Mouse (Mus musculus) gastrocnemius, adult 8-10 months (tissue): ENCODE results near the gene Odf3l2. TPM values are rescaled to one million over a fixed set of nuclear protein-coding genes. Genes with fewer than 3 reads are reported as not detected.

ENCODE experiments used
- total RNA-seq, 4 experiments: library from RNA; stranded (reverse); gene quantifications; 2 replicates each; pipeline ENCODE4 v1.2.4; 2022

Odf3l2 gene
- total RNA-seq, 4 experiments from 2014 or later, result 32.0 to 113 (median 56.6) TPM

Other genes with a start within 250 kb of the Odf3l2 start
- gene Vmn2r83, start 177.0 kb downstream of the Odf3l2 start, total RNA-seq, result not detected
- 1 to 10 TPM in 1 of 4 experiments, under 1 TPM in 3; 0.29 to 1.3 (median 0.50) TPM for gene Plpp2, start 111.9 kb downstream of the Odf3l2 start, total RNA-seq
- gene Mier2, start 90.5 kb downstream of the Odf3l2 start, total RNA-seq, result 10 to 100 TPM; 20.1 to 23.4 (median 21.2) TPM
- gene Theg, start 58.4 kb downstream of the Odf3l2 start, total RNA-seq, result not detected
- 1 to 10 TPM in 1 of 4 experiments, under 1 TPM in 3; 0.22 to 1.1 (median 0.68) TPM for gene C2cd4c, start 31.7 kb downstream of the Odf3l2 start, total RNA-seq
- gene Shc2, start 7.8 kb downstream of the Odf3l2 start, total RNA-seq, result 10 to 100 TPM in 2 of 4 experiments, 1 to 10 TPM in 2; 5.4 to 13.0 (median 8.7) TPM
- gene Madcam1, start 18.8 kb upstream of the Odf3l2 start, total RNA-seq, result not detected
- gene Tpgs1, start 23.6 kb upstream of the Odf3l2 start, total RNA-seq, result 10 to 100 TPM; 17.6 to 21.1 (median 20.1) TPM
- 100 to 1,000 TPM; 381 to 451 (median 390) TPM for gene Cdc34, start 36.5 kb upstream of the Odf3l2 start, total RNA-seq
- gene Gzmm, start 43.3 kb upstream of the Odf3l2 start, total RNA-seq, result 10 to 100 TPM in 3 of 4 experiments, 1 to 10 TPM in 1; 9.9 to 15.9 (median 10.2) TPM
- gene Bsg, start 58.8 kb upstream of the Odf3l2 start, total RNA-seq, result 100 to 1,000 TPM; 524 to 920 (median 651) TPM
- under 1 TPM; 0.39 to 0.86 (median 0.73) TPM for gene Hcn2, start 70.9 kb upstream of the Odf3l2 start, total RNA-seq
- gene Polrmt, start 100.8 kb upstream of the Odf3l2 start, total RNA-seq, result 10 to 100 TPM; 34.1 to 47.2 (median 38.3) TPM
- gene Fgf22, start 109.3 kb upstream of the Odf3l2 start, total RNA-seq, result not detected
- 10 to 100 TPM; 51.9 to 80.5 (median 53.3) TPM for gene Rnf126, start 121.2 kb upstream of the Odf3l2 start, total RNA-seq
- 1 to 10 TPM in 2 of 4 experiments, under 1 TPM in 2; 0.73 to 1.2 (median 1.1) TPM for gene Fstl3, start 131.5 kb upstream of the Odf3l2 start, total RNA-seq
- not detected for gene Prss57, start 145.2 kb upstream of the Odf3l2 start, total RNA-seq
- 10 to 100 TPM in 3 of 4 experiments, 1 to 10 TPM in 1; 6.8 to 12.3 (median 11.2) TPM for gene Palm, start 147.8 kb upstream of the Odf3l2 start, total RNA-seq
- gene Misp, start 175.3 kb upstream of the Odf3l2 start, total RNA-seq, result not detected
- 10 to 100 TPM; 11.8 to 19.3 (median 14.8) TPM for gene Ptbp1, start 208.7 kb upstream of the Odf3l2 start, total RNA-seq
- gene Prtn3, start 228.7 kb upstream of the Odf3l2 start, total RNA-seq, result not detected
- under 1 TPM in 1 of 4 experiments, not detected in 3; 0.40 TPM for gene Plppr3, start 228.9 kb upstream of the Odf3l2 start, total RNA-seq
- not detected for gene Elane, start 240.5 kb upstream of the Odf3l2 start, total RNA-seq
- 100 to 1,000 TPM in 1 of 4 experiments, 10 to 100 TPM in 3; 10.7 to 257 (median 39.5) TPM for gene Cfd, start 245.1 kb upstream of the Odf3l2 start, total RNA-seq